Mouse (Mus musculus): ENCODE data around the gene Snx32. TPM values are rescaled to one million over a fixed set of nuclear protein-coding genes. Genes with fewer than 3 reads are reported as not detected.

Snx32 gene
- polyA plus RNA-seq, 1 experiment from 2014 or later: 7.0 TPM

DNA sequence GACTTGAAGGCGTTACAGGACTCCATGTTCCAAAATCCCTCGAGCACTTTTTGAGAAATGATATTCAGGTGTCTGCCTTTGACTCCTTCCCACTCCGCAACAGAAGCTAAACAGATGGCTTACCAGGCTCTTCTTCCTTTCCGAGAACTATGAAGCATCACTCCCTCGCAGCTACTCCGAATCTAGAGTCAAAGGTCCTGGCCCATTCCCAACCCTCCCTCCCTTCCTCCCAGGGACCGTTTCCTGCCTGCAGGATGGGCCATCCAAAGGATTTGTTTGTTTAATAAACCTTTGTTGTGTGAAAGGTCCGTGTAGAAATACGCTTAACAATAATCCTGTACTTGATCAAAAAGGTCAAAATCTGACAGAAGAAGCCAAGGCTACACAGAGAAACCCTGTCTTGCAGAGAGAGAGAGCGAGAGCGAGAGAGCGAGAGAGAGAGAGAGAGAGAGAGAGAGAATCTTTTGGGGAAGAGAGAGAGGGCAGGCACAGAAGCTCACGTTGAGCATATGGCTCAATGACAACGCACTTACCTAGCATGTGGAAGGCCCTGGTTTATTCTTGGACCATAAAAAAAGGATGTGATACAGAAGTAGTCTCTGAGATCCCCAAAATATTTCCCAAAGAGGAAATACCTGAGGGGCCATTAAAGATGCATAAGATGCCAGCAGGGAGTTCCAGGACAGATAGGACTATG, 52.4 kb downstream of the Snx32 start, which contains the start of gene Ccdc85b:
Gene Ccdc85b, minus strand, starts transcription at position 149 of the 697 bp plus-strand sequence.
- Histone ChIP-seq H3K4me3 (ENCODE audit: low read depth, low read length) (peak within 1 kb of the TSS; percentile 87), H3K27me3 (replicated peaks; ENCODE audit: control insufficient read depth, insufficient read depth, low read length) (no peaks in the 10 kb centered on the region), H3K36me3 (ENCODE audit: control insufficient read depth, insufficient read depth, low read length) (0 out of 2 replicates have a peak, but pooled peaks cover 2% of the 10 kb centered on the region), H3K27ac (ENCODE audit: low read depth, low read length) (peak within 1 kb of the TSS; percentile 78), H3K9ac (ENCODE audit: low read depth, low read length) (peak within 1 kb of the TSS; percentile 86), H3K4me1 (replicated peaks; ENCODE audit: control insufficient read depth, insufficient read depth, low read length) (peaks cover 33% of the 10 kb centered on the region), H3K9me3 (ENCODE audit: control insufficient read depth, low read length) (no peaks in the 10 kb centered on the region), H3K4me2 (peak within 1 kb of the TSS; percentile 90)
- ATAC-seq (replicated peaks; ENCODE audit: low FRiP score): 0 out of 2 replicates have a peak, but pooled peaks have one; percentile 3
- DNase-seq (ENCODE audit: low spot score): no peak
- WGBS: 15% methylated on average over 14 of the region's 14 CpGs

DNA sequence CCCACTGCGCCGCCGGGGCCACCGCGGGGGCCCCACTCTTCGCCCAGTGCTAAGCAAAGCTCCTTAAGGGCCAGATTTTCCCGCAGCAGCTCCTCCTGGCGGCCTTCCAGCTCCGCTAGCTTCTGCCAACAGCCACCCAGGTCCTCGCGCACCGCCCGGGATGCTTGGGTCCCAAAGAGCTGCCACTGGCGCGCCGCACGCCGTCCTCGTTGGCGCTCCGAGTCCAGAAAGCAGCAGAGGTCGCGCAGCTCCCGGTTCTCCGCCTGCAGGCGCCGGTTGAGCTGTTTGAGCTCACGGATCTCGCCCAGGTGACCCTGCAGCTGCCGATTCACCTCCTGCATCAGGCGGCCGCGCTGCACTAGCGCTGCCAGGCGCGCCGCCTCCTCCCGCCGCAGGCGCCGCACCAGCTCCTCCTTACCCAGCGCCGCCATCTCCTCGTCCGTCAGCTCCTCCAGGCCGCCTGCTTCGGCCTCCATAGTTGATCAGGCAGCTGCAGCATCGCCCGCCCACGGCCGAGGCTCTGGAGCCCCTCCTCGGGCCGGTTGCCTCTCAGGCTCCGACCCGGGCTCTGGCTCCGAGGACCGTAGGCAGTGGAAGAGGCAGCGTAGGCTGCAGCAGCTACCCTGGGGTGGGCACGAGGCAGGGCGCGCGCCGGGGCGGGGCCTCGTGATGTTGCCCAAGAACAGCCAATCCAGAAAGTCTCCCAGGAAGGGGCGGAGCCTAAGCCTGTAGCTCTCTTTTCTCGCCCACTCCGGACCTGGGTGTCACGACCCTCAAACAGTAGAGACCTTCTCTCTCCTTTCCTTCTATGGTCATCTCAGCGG, 53.2 kb downstream of the Snx32 start:
- Histone ChIP-seq H3K27ac (ENCODE audit: low read depth, low read length) (peak overlapping the region; percentile 78), H3K27me3 (replicated peaks; ENCODE audit: control insufficient read depth, insufficient read depth, low read length) (no peaks in the 10 kb centered on the region), H3K9me3 (ENCODE audit: control insufficient read depth, low read length) (no peaks in the 10 kb centered on the region), H3K9ac (ENCODE audit: low read depth, low read length) (peak overlapping the region; percentile 86), H3K4me2 (peak overlapping the region; percentile 90), H3K4me1 (replicated peaks; ENCODE audit: control insufficient read depth, insufficient read depth, low read length) (peaks cover 33% of the 10 kb centered on the region), H3K36me3 (ENCODE audit: control insufficient read depth, insufficient read depth, low read length) (0 out of 2 replicates have a peak, but pooled peaks cover 2% of the 10 kb centered on the region), H3K4me3 (ENCODE audit: low read depth, low read length) (peak overlapping the region; percentile 87)
- under 1% methylated on average over 70 of the region's 70 CpGs for WGBS
- peak; percentile 96 for DNase-seq (ENCODE audit: low spot score)
- peak; percentile 88 for ATAC-seq (replicated peaks; ENCODE audit: low FRiP score)

DNA sequence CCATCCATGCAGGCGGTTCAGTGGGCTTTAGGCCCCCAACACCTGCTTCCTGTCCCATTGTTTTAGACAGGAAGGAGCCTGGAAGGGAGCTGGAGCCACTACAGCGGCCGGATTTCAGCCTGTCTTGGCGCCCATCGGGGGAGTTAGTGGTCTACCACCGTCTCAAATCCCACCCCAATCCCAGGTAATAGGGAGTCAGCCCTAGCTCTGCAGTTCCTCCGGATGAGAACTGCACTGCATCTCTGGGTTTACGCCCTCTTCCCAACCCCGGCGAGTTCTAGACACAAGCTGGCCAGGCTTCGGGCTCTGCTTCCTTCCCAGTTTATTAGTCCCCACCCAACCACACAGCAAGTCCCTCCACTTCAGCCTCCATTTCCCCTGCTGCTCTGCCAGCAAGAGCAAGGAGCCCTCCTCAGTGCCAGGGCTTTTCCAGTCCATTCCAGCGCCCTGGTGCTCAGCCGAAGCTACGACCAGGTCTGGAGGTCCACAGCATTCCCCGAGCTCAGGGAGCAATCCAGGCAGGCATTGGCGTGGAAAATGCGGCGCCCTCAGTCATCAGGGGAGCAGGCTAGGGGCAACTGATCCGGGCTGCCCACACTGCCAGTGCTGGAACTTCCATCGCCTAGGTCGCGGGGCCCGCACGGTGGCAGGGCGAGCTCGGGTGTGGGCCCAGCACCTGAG, 54.0 kb downstream of the Snx32 start:
- Histone ChIP-seq H3K4me2 (peak overlapping the region; percentile 90), H3K4me3 (ENCODE audit: low read depth, low read length) (peak overlapping the region; percentile 87), H3K36me3 (ENCODE audit: control insufficient read depth, insufficient read depth, low read length) (0 out of 2 replicates have a peak, but pooled peaks cover 2% of the 10 kb centered on the region), H3K9me3 (ENCODE audit: control insufficient read depth, low read length) (no peaks in the 10 kb centered on the region), H3K27me3 (replicated peaks; ENCODE audit: control insufficient read depth, insufficient read depth, low read length) (no peaks in the 10 kb centered on the region), H3K4me1 (replicated peaks; ENCODE audit: control insufficient read depth, insufficient read depth, low read length) (peaks cover 31% of the 10 kb centered on the region), H3K27ac (ENCODE audit: low read depth, low read length) (peak overlapping the region; percentile 78), H3K9ac (ENCODE audit: low read depth, low read length) (peak overlapping the region; percentile 86)
- ATAC-seq (replicated peaks; ENCODE audit: low FRiP score): no peak
- 4% methylated on average over 26 of the region's 26 CpGs for WGBS
- DNase-seq (ENCODE audit: low spot score): no peak

DNA sequence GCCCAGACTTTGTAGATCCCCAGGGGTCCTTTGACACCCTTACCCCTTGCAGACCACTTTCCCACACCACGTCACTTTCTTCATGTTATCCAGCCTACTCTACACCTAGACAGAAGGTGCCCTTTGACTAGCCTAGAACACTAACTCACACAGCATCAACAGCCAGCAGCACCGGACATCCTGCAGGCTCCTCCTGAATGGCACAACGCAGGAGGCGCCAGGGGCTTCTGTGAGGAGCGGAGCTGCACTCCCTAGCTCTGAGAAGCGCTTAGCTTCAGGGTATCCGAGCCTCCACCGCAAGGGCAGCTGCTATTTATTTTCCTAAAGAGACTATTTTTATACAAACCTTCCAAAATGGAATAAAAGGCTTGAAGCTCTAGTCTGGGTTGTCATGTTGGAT, 54.8 kb downstream of the Snx32 start:
- H3K4me2 ChIP-seq: peak overlapping the region; percentile 90
- no peaks in the 10 kb centered on the region for H3K27me3 ChIP-seq (replicated peaks; ENCODE audit: control insufficient read depth, insufficient read depth, low read length)
- H3K9me3 ChIP-seq (ENCODE audit: control insufficient read depth, low read length): no peaks in the 10 kb centered on the region
- ATAC-seq (replicated peaks; ENCODE audit: low FRiP score) (no peak), DNase-seq (ENCODE audit: low spot score) (no peak)
- peak overlapping the region; percentile 23; the same call in 1 of the 2 replicates for H3K9ac ChIP-seq (ENCODE audit: low read depth, low read length)
- peaks cover 25% of the 10 kb centered on the region for H3K4me1 ChIP-seq (replicated peaks; ENCODE audit: control insufficient read depth, insufficient read depth, low read length)
- H3K4me3 ChIP-seq (ENCODE audit: low read depth, low read length): peak overlapping the region; percentile 87
- no peak overlapping the region for H3K27ac ChIP-seq (ENCODE audit: low read depth, low read length)
- 0 out of 2 replicates have a peak, but pooled peaks cover 2% of the 10 kb centered on the region for H3K36me3 ChIP-seq (ENCODE audit: control insufficient read depth, insufficient read depth, low read length)
- 71% methylated on average over 8 of the region's 8 CpGs for WGBS

DNA sequence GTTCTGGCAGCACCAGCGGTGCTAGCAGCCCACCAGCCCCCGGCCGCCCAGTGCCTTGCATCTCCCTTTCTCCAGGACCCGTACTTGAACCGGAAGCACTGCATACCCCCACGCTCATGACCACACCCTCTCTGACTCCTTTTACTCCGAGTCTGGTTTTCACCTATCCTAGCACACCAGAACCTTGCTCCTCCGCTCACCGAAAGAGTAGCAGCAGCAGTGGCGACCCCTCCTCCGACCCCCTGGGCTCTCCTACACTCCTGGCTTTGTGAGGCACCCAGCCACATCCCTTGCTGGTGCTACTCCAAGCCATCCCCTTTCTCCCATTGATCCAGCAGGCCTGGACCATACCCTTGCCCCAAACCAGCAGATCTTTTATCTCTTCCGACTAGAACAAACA, 55.3 kb downstream of the Snx32 start:
- Histone ChIP-seq H3K4me3 (ENCODE audit: low read depth, low read length) (peak overlapping the region; percentile 87; the same call in 1 of the 2 replicates), H3K27ac (ENCODE audit: low read depth, low read length) (no peak overlapping the region), H3K4me2 (peak overlapping the region; percentile 90), H3K27me3 (replicated peaks; ENCODE audit: control insufficient read depth, insufficient read depth, low read length) (no peaks in the 10 kb centered on the region), H3K9me3 (ENCODE audit: control insufficient read depth, low read length) (no peaks in the 10 kb centered on the region), H3K4me1 (replicated peaks; ENCODE audit: control insufficient read depth, insufficient read depth, low read length) (peaks cover 25% of the 10 kb centered on the region), H3K9ac (ENCODE audit: low read depth, low read length) (no peak overlapping the region), H3K36me3 (ENCODE audit: control insufficient read depth, insufficient read depth, low read length) (0 out of 2 replicates have a peak, but pooled peaks cover 2% of the 10 kb centered on the region)
- no peak for ATAC-seq (replicated peaks; ENCODE audit: low FRiP score)
- WGBS: 78% methylated on average over 12 of the region's 12 CpGs
- no peak for DNase-seq (ENCODE audit: low spot score)

DNA sequence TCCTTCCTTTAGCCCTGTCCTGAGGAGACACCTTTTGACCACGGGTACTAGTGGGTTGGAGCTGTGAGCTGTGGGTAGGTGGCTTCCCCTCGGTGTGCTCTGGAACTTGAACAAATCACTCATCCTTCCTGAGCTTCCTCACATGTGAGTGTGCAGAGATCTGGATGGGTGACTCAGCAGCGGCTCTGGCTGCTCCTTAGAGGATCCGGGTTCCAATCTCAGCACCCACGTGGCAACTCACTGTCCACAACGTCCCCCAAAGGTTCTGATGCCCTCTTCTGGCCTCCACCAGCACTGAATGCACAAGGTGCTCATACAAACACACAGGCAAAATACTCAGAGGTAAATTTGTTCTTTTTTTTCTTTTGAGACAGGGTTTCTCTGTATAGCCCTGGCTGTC, 58.6 kb downstream of the Snx32 start:
- Histone ChIP-seq H3K4me3 (ENCODE audit: low read depth, low read length) (no peak overlapping the region), H3K36me3 (ENCODE audit: control insufficient read depth, insufficient read depth, low read length) (0 out of 2 replicates have a peak, but pooled peaks cover 2% of the 10 kb centered on the region), H3K9me3 (ENCODE audit: control insufficient read depth, low read length) (no peaks in the 10 kb centered on the region), H3K4me2 (no peak overlapping the region), H3K9ac (ENCODE audit: low read depth, low read length) (no peak overlapping the region), H3K27ac (ENCODE audit: low read depth, low read length) (no peak overlapping the region), H3K4me1 (replicated peaks; ENCODE audit: control insufficient read depth, insufficient read depth, low read length) (peaks cover 33% of the 10 kb centered on the region), H3K27me3 (replicated peaks; ENCODE audit: control insufficient read depth, insufficient read depth, low read length) (peaks cover 25% of the 10 kb centered on the region)
- 68% methylated on average over 6 of the region's 6 CpGs for WGBS
- ATAC-seq (replicated peaks; ENCODE audit: low FRiP score) (no peak), DNase-seq (ENCODE audit: low spot score) (no peak)

DNA sequence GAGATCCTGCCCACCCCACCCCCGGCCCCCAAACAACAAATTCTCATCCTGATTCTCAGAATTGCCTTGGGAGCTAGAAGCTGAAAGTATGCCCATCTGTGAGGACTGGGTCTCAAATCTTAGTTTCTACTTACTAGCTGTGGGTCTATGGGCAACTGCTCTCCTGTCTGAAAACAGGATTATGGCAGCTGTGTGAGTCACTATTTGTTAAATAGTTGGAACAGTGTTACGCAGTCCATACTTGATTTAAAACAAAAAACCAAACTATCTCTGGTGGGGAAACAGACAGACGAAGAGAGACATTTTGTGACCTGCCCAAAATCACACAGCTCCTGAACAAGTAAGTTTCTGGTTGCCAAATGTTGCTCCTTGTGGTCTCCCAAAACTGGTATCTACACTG, 60.7 kb downstream of the Snx32 start:
- Histone ChIP-seq H3K9me3 (ENCODE audit: control insufficient read depth, low read length) (no peaks in the 10 kb centered on the region), H3K9ac (ENCODE audit: low read depth, low read length) (no peak overlapping the region), H3K27ac (ENCODE audit: low read depth, low read length) (no peak overlapping the region), H3K4me1 (replicated peaks; ENCODE audit: control insufficient read depth, insufficient read depth, low read length) (peaks cover 15% of the 10 kb centered on the region), H3K4me2 (no peak overlapping the region), H3K36me3 (ENCODE audit: control insufficient read depth, insufficient read depth, low read length) (0 out of 2 replicates have a peak, but pooled peaks cover 2% of the 10 kb centered on the region), H3K4me3 (ENCODE audit: low read depth, low read length) (no peak overlapping the region), H3K27me3 (replicated peaks; ENCODE audit: control insufficient read depth, insufficient read depth, low read length) (peaks cover 30% of the 10 kb centered on the region)
- 78% methylated on average over 3 of the region's 3 CpGs for WGBS
- no peak for DNase-seq (ENCODE audit: low spot score)
- no peak for ATAC-seq (replicated peaks; ENCODE audit: low FRiP score)

All from liver, embryonic 11.5 days (tissue).